Mouse (Mus musculus): ENCODE measurements around the gene Fam107b.

Gene Fam107b

DNA sequence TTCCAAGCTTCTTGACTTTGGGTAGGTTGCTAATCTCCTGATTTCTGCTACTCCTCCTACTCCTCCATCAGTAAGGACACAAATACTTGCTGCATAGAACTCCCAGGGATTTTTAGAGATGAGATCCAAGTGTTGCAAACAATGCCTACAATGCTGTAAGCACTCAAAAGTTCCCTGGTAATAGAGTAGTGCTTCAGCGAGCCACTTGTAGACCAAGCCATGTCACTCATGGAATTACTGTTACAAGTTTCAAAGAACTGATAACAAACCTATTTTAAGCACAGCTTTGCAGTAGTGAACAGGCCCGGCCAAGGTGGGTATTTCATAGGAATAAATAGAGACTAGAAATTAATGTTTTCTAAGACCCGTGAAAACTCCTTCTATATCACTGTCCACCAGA, 174.8 kb downstream of the Fam107b start:
- DNase-seq = no peak

DNA sequence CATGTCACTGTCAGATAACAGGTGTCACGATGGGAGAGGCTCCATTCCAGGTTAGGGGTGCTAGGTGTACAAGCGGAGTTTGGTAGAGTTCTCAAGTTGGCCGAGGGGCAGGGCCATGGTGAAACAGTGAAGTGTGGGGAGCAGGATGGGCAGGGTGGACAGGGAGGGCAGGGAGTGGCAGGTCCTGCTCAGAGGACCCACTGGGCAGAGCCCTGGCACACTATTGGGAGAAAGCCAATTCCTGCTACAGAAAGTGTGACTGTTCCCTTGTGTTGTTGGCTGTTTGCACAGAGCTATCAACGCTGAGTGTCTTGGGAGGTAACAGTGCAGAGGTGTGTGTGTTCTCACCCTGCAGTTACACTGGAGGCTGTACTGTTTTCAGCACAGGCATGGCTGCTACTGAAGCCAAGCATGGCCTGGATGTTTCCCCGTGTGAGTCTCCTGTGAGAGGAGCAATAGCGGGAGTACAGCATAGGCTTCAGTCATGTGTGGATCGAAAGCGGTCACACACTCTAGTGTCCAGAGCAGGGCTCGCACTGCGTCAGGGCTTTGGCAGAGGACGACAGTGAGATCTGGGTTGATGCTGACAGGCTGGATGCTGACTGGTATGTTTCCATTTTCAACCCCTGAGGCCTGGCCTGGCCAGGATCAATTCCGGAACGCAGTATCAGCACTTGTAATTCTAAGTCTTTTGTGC, 175.8 kb downstream of the Fam107b start:
- peak; percentile 44 to 47 for DNase-seq

DNA sequence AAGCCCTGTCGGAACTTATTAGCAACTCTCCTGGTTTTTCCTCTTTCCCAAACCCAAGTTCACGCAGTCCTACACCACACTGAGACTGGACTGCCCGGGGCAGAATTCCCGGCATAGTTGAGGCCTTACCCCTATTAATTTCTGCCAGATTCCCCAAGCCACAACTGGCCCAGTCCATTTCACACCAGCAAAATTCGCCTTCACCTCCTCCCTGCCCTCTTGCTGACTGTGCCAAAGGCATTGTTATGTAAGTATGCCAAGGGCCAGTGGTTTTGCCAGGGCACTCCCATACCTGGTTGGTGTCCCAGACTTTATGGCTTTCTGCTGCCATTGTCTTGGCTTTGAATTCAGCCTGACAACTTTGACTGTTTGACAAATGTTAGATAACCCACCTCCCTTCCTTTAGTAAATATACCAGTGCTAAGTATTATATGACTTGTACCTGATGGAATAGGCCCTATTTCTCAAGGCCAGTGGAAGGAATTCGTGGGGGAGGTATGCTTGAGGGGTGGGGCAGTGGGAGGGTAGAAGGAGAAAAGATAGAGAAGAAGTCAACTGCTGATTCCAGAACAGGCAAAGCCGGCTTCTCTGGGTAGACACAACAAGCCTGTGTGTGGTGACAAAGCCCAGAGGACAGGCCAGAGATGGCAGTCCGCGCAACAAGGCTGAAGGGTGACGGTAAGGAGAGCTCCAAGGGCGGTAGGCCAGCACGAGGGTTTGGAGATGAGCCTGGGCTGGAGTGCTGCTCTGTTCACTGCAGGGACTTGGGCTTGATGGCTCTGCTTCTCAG, 178.6 kb downstream of the Fam107b start:
- peak; percentile 44 for DNase-seq

GRCm38 (mm10) chr2:3749504-3750024, 179.3 kb downstream of the Fam107b start:
- DNase-seq = no peak

DNA sequence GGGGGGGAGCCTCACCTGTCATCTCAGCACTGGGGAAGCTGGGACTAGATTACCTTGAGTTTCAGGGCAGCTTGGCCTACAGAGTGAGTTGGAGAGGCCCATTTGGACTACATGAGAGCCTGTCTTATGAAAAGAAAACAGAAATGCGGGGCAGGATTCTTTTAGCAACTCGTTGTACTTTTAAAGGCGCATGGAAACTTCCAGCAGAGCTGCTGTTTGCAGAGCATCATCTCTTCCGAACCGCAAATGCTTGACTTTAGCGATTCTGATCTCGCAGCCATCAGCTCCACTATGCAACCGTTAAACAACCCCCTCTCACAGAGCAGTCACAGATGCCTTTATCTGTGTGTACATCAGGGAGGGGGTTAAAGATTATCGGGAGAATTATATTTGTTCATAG, 179.8 kb downstream of the Fam107b start:
- DNase-seq = no peak

DNA sequence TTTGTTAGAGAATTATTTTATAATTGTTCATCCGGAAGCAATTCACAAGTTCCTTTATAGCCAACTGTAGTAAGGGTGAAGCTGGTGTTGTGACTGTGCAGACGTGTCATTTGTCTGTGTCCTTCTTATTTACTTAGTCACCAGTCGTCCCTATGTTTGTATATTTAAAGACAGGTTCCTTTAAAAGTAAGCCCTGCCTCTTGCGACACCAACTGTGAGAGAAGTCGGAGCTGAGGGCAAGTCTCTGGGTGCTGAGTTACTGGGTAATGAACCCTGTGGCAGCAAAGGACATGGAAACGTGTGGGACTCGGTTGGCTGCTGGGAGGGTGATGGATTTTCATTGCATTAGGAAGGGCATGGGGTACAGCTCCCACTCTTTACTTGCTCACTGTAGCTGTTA, 182.1 kb downstream of the Fam107b start:
- no peak for DNase-seq

DNA sequence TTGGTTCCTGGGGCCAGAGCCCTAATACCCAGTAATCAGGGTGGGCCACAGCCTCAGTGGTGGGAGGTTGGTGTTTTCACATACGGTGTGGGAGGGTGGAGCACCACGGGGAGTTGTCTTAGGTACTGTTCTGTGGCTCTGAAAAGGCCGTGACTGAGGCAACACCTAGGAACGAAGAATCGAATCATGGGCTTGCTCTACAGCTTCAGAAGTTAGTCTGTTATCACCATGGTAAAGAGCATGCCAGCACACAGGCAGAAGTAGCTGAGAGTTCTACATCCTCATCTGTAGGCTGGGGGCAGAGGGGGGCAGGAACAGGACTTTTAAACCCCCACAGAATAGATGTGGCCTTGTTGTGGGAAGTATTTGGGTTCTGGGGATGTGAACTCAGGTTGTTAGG, 182.6 kb downstream of the Fam107b start:
- DNase-seq = no peak

DNA sequence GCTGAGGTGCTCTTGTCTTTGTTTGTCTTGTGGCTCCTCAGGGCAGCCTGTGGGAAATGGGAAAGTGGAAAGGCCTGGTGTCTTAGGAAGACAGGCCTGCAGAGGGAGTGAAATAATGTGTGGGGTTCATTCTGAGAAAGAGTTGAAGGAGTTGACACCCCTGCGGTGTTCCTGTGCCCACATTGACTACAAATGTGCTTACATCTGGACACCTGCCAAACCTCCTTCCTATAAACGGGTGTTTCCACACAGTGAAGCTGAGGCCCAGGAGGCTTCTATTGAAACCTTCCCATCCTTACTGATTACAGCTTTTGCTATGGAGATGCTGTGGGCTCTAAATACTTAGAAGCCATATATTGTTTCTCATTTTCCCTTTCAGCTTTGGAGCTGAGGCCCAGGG, 183.5 kb downstream of the Fam107b start:
- DNase-seq = no peak

GRCm38 (mm10) chr2:3755936-3756335, 185.6 kb downstream of the Fam107b start:
- no peak for DNase-seq

DNA sequence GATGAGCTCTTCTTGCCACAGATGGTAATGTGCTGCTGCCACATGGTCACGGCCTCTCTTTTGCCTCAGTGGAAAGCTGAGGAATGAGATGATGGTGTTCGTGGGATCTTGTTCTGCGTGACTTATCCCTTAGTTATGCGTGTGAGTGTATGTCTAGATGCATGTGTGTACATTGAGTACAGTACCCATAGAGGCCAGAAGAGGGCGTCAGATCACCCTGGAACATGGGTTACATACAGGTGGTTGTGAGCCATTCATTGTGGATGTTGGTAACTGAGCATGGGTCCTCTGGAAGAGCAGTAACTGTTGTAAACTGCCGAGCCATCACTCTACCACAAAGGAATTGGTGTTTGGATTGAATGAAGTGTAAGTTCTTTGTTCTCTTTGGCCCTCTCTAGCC, 188.1 kb downstream of the Fam107b start:
- DNase-seq = no peak

DNA sequence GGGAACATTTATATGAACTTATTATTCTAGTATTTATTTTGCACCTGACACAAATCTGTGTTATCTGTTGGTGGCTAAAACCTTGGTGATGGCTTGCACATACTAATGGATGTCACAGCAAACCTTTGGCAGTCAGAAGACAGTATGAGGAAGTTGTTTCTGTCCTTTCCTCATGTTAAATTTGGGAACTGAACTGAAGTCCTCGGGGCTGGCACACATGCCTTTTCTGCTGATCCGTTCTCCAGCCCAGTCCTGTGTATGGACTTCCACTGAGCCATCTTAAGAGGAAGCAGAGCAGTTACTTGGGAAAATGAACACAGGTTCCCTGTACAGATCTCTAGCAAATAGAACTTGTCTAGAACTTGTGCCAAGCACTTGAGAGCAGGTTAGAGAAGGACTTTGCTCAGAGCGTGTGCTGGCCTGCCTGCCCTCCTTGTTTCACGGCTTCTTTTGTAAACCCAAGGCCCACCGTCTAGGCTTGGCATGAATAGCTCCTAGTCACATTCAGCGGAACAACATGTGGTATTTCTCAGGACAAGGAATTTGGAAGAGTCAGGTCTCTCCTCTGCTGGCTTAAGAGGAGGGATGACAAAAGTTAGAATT, 190.0 kb downstream of the Fam107b start:
- no peak for DNase-seq

DNA sequence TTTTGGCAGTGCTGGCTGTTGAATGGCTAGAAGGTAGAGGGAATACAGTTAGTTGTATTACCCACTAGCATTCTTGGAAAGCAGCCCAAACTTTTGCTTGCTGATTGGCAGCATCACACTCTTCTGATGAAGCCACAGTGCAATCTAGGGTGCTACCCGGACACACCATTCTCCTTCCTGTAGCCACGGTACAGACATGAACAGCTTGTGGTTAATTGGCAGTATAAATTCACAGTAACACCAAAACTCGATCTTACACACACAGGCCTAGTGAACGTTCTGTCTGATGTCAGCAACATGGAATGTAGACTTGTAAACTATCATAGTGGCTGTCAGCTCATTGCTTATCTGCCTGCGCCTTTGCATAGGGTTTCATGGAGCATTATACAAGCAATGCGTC, 193.8 kb downstream of the Fam107b start:
- DNase-seq = no peak

- no peak for DNase-seq
Measured at GRCm38 (mm10) chr2:3765957-3766783, 195.9 kb downstream of the Fam107b start.

GRCm38 (mm10) chr2:3769260-3769659, 199.0 kb downstream of the Fam107b start:
- peak; percentile 83 to 84 for DNase-seq

GRCm38 (mm10) chr2:3769786-3770318, 199.6 kb downstream of the Fam107b start:
- no peak for DNase-seq

DNA sequence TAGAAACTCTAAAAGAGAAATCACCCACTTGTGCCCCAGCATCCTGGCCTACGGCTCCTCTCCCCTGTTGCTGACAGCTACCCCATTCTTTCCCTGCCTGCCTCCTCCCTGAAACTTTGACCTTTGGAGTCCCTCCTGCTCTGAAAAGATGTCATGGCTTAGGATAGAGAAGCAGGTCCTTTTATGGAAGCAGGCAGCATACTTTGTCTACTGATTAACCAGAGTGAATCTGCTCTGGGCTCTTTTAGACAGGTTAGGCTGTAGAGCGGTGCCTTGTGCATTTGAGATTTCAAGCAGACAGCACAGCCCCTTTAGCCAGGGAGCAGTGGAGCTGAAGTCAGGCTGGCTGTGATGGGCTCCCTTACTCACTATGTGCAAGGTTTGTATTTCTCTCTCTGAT, 200.1 kb downstream of the Fam107b start:
- DNase-seq = no peak

GRCm38 (mm10) chr2:3771483-3771882, 201.2 kb downstream of the Fam107b start:
- no peak for DNase-seq

DNA sequence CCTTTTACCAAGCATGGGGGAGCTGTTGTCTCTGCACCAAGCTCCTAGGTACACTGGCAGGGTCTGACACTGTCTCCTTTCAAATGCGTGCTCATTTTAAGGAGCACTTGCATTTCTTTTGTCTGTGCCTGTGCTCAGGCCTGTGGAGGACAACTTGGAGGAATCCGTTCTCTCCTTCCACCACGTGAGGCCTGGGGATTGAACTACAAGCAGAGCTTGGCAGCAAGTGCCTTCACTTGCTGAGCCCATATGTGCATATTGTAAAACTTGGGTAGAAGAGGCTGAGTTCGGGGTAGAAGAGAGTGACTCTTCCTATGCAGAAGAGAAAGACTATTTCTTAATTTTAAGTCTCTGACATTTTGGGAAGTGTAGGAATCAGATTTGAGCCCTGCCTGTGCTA, 202.8 kb downstream of the Fam107b start:
- DNase-seq = no peak

DNA sequence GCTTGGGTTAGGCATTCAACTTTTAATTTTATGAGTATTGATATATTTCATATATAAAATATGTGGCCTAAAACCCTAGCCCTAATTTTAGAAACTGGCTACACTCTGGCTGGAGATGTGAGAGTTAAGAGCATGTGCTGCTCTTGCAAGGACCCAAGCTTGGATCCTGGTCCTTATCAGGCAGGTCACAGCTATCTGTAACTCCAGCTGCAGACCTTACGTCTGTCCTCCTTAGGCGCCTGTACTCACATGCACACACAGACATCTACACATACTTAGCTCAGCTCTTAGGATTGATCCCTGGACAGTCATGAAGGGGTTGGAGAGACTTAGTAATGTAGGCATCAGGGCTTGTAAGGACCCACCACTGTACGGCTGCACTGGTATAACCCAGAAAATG, 205.3 kb downstream of the Fam107b start:
- DNase-seq = no peak

DNA sequence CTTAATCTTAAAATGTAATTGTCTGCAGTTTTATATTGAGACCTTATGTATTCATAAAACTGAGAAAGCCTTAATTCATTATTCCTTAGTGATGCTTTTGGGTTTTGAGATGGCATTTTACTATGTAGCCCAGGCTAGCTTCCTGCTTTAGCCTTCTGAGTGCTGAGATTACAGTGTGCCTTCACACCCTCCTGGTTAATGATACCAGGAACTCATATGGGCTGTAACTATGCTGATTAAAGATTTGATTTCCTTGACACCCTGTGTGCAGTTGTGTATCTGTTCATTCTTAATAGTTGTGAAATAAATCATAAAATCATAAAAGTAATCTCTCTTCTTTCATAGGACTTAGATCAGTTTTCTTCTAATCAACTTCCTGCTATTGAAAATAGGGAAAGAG, 205.8 kb downstream of the Fam107b start:
- no peak for DNase-seq

DNA sequence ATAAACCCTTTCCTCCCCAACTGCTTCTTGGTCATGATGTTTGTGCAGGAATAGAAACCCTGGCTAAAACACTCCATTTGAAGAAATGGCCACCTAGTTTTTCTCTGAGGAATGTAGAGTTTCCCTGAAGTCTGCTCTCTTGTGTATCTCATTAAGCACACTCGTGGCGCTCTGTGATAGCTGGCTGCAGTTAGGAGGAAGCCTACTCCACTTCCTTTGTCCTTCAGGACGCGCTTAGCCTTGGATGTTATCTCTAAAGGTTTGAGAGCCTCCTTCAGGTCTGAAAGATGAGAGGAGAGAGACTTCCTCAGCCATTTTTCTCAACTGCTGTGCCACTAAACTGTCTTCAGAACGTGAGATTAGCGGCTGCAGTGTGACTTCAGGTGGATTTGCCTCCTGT, 207.4 kb downstream of the Fam107b start:
- no peak for DNase-seq

DNA sequence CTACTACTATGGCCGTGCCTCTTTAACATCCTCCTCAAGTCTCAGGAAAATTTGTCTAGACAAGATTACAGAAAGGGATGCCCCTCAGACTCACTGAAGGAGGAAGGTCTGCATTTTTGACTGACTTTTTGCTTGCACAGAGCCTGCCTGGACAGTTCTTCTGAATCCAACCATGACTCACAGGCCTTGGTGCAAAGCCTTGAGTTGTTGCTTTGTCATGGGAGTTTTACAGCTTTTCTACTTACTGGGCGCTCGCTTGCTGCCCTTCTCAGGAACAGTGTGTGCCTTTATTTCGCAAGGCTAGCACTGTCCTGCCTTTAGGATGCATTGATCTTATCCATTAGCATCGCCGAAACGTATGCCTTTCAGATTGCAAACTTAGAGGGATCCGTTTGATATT, 215.3 kb downstream of the Fam107b start:
- DNase-seq = no peak
